Mouse (Mus musculus): ENCODE results near the gene Slc39a11.

- TF ChIP-seq CTCF (IDR thresholded peaks at IDR 0.05; ENCODE audit: extremely low read depth, insufficient read length, insufficient replicate concordance, low read depth, low read length) (no peak), POLR2A (IDR thresholded peaks at IDR 0.05; ENCODE audit: low read depth, low read length) (no peak)
Observed at GRCm38 (mm10) chr11:113220649-113221048, 429.2 kb downstream of the Slc39a11 start.

All from small intestine, adult 2 months (tissue).